Mouse (Mus musculus) liver, postnatal 0 days (tissue): ENCODE measurements around the gene Cp.

Experiments used
- CTCF ChIP-seq: sonication (generic); IDR thresholded peaks from 2 replicates; pipeline ENCODE4 v1.5.1; 2016; ENCODE audit warnings: antibody characterized with exemption, low read depth
- EP300 ChIP-seq: IDR thresholded peaks from 2 replicates; pipeline ENCODE4 v1.6.1; 2016; ENCODE audit warnings: antibody characterized with exemption, low read depth, mild to moderate bottlenecking

DNA sequence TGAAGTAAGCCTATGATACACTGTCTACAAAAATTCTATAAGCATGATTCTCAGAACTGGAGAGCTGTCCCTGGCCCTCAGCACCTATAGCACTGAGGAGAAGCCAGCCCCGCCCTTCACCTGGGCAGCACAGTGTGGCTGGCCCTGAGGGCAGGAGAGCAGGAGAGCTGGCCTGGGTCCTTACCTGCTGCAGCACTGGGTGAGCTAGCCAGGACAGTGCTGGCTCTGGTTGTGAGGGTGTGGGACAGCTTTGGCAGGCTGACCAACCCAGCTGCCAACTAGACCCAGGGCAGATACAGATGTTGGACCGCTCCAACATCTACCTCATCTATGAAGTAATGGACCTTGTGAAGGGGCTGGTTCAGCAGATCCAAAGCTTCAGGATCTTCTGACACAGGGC, 57.6 kb downstream of the Cp start:
- TF ChIP-seq EP300 (no peak), CTCF (no peak)
